Mouse (Mus musculus) spleen, postnatal 36 days (tissue): ENCODE results near the gene Tgds.
A peak's percentile ranks its signal among the peaks of the same experiment; 100 is the strongest.
"Not testable (repeated sequence)": the region's sequence is repeated elsewhere in the genome, so short reads cannot be mapped to it uniquely, and the experiment has no call there.

Experiments used
- DNase-seq, 2 experiments: peaks; one replicate each; pipeline ENCODE4 v3.0.0; 2022; ENCODE audit warnings: low spot score in 2 of 2, mixed read lengths in 1 of 2

The Tgds gene

DNA sequence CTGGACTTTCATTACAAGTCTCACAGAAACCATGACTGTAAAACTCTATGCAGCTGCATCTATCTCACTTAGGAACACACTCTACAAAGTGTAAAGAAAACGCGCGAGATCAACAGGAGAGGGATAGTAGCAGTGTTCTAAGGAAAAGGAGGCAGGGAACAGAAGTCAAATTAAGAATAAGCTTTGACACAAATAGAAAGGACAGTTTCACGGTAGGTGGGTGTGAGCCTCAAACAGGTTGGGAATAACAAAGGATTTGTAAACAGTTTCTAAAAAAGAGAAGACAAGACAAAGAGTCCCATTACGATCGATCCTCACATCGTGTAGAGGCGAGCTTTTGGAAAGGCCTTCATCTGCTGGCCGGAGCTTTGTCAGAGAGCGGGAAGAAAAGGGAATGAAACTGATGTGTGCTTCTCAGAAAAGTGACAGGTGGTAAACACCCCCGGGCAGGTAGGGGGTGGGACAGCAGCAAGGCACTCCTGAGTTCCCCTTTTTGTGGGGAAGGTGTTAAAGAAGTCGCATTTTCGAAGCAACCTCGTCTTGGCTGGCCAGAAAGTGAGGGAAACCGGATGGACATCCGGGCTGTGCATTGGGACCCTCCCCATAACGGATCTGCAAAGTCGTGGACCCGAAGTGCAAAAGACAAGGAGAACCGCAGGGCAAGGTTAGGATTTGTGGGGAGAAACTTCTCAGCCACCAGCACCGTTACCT lies 469 bp downstream of the Tgds start:
- peak in 1 of 2 experiments; percentile 32 for DNase-seq

DNA sequence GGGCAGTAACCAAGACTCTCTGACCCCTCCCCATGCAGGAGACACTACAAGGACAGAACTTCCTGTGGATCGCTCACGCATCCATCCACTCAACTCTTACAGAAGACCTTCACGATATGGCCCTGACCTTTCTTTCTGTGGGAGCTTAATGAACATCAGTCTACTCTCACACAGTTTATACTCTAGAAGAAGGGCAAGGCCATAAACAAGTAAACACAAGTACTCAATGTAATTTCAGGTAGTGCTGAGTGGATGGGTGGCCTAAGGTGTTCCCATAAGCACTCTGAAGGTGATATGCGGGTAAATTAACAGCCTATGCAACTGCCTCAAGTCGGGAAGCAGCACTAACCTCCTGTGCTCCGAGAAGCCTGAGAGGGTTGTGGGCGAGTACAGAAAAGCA lies 1.1 kb downstream of the Tgds start:
- DNase-seq: no peak

DNA sequence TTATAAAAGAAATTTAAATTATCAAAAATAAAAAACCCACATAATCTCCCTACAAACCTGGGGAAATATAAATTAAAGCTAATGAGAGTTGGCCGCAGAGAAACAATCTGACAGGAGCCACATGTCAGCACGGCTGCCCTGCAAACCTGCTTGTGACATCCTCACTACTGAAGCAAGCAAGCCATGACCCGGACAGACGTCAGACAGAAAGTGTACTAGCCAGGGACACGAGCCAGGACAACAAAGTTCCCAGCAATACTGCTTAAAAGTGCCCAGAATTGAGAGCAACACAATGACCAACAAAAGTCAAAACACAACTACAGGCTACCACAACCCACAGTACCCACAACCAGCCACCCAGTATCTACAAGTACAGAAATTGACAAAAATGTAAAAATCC lies 6.3 kb downstream of the Tgds start:
- DNase-seq: no peak

DNA sequence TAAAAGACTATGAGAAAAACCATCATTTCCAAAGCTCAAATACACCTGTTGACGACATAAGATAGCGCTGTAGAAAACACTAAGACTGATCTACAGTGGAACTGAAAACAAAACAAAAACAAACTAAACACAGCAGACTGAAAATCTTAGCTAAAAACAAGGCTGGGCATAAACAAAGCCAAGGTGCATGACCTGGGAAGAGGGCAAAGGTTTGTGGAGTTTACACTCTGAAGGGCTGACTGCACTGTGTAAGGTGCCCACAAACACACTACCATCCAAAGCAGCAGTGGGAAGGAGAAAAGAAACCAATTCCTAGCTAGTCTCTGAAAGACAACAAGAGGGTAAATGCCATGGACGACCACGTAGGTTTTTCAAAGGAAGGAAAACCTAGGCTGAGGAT lies 7.8 kb downstream of the Tgds start:
- no peak for DNase-seq

DNA sequence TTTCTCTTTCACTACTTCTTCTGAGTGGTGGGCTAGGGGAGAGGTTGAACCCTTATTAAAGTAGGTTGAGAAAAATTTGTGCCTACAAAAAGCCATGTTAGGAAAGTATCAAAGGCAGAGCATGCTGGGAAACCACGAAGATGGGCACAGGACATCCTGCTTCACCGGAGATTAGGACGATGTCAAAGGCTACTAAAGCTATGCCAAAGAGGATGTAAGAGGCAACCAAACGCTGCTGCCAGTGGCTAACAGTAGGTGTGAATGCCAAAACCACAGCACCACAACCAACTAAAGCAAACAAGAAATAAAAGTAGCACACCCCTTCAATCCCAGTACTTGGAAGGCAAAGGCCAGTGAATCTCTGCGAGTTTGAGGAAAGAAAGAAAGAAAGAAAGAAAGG lies 8.4 kb downstream of the Tgds start:
- no peak for DNase-seq

DNA sequence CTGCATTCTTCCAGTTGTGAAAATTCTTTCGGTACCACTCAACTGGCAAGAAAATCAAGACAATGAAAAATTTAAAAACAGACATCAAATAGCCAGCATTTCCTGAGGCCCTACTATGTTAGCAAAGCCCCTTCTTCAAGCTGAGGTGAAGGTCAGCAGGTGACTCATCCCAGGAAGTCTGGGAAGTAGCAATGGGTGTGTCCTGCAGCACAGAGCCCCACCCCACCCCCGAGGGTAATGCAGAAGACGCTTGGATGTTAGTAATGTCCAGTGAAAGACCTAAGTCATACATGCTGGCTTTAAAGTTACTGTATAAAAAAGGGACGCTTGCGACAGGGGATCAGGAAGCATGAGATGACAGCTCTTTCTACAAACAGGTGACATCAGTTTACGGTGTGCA lies 19.4 kb downstream of the Tgds start:
- no peak for DNase-seq

DNA sequence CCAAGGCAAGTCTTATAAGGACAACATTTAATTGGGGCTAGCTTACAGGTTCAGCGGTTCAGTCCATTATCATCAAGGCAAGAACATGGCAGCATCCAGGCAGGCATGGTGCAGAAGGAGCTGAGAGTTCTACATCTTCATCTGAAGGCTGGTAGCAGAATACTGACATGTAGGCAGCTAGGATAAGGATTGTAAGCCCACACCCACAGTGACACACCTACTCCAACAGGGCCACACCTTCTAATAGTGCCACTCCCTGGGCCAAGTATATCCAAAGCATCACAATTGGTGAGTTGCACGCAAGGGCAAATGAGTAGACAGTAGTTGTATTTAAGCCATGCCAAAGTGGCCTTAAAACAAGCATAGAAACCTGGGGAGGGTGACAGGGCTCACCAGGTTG lies 25.1 kb downstream of the Tgds start:
- DNase-seq: not testable (repeated sequence)

DNA sequence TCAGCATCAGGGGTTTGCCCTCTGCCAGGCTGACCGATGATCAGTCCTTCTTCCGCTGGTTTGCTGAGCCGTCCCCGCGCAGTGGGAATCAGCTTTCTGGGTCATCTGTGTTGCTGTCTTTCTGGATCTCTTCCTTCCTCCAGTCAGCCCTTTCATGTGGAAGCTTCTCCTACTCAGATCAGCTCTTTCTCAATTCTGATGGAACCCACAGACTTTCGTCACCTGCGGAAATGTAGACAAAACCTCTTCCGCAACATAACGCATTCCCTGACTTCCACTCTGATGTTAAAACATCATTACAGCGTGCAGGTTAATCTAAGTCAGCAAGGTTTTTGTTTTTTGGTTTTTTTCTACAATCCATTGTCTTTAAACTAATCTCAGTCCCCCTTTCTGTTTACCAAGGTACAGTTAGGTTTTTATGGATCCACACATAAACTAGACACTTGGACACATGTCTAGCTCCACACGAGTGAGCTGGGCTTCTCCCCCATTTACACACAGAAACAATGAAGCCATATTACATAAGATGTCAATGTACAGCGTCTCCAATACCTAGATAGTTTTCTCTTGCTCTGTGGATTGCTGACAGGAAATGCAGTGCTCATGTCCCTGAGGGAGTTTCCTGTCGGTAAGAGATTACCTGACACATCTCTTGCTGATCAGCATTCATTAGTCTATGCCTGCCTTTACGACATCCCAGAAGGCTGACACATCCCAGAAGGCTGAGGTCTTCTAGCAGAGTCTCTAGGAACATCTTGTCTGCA lies 31.1 kb downstream of the Tgds start:
- peak in 1 of 2 experiments; percentile 6 for DNase-seq

DNA sequence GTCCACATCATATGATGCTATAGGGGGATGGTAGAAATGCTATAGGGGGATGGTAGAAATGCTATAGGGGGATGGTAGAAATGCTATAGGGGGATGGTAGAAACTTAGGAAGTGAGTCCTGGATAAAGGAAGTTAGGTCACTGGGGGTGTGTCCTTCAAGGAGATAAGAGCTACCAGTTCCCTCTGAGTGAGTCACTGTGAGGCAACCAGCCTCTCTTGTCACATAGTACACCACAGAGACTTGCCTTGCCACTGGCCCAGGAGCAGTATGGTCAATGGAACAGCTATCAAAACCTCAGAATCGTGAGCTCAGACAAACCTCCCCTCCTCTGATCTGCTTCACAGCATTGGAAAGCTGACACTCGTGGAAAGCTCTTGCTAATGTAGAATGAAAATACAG lies 34.3 kb downstream of the Tgds start:
- no peak for DNase-seq

DNA sequence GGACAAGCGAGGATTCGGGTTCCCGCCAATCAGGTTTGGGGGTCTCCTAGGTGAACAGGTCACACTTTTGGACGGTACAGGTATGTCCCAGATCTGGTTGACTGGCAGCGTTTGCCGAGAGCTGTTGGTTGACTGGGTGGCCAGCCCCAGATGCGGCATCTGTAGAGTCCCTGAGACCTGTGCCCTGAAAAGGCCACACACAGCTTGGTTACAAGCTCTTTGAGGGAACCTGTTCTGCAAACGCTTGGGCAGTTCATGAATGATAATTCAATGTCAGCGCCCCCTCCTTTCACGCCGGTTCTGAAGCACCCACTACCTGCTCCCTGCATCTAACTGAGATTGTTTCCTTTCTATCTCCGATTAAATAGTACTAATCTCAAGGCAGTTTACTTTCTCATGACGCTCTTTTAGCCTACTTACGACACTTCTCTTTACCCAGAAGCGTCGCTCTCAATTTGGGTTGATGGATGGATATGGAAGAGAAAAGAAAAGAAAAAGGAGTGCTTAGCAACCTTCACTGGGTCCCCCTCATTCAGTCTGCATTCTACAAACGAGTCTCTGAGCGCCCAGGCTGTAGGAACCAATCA lies 42.7 kb downstream of the Tgds start:
- peak in 1 of 2 experiments; percentile 11 for DNase-seq

DNA sequence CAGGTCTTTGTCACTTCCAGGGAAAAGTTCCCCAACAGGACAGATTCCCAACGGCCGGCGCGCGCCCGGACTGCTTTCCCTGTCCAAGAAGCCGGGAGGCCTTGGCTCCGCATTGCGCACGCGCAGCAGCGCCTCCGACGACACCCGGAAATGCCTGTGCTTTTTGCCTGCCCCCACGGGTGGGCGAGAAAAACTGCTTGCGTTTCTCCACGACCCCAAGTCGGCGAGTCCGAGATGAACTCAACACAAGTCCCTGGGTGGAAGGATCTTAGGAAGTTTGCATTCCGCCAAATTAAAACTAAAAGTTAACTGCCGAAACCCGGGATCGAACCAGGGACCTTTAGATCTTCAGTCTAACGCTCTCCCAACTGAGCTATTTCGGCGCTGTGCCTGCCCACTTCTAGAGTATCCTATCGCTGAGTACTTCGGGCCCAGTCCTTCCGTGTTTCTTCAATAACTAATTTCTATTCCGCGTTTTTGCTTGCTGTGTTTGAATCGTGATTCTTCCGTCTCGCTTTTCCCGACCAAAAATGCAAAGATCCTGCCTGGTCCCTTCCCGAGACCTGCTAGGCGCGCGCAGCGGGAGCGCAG lies 43.2 kb downstream of the Tgds start:
- peak; percentile 81 to 86 for DNase-seq

DNA sequence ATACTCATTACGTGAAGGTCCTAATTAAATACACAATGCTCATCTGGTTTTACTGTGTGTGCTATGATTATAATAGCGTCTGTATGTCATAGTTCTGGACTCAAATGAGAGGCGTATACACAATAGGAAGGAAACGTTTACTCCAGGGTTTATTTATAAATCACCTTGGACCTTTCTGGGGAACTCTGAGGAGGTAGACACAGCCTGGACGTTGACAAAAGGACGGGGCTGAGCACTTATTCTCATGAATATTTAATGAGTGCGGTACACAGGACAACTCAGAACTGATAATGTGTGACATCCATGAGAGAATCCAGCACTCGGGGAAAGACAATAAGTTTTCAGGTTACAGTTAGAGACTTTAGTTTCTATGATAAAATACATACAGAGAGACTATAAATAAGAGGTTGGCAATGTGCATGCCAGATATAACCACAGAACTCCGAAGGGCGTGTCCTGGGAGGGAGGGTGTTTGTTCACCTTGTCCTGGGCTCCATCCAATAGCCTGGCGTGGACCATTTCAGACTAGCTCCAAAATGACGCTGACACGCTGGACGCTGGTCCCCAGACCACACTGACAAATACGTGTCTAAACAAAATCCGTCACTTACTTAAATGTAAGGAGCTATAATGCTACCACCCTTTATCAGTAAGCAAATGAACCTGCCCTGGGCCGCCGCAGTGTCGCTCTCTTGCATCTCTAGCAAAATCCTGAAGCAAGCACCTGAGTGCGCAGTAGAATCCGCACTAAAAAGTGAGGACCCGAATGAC lies 43.9 kb downstream of the Tgds start:
- no peak for DNase-seq

DNA sequence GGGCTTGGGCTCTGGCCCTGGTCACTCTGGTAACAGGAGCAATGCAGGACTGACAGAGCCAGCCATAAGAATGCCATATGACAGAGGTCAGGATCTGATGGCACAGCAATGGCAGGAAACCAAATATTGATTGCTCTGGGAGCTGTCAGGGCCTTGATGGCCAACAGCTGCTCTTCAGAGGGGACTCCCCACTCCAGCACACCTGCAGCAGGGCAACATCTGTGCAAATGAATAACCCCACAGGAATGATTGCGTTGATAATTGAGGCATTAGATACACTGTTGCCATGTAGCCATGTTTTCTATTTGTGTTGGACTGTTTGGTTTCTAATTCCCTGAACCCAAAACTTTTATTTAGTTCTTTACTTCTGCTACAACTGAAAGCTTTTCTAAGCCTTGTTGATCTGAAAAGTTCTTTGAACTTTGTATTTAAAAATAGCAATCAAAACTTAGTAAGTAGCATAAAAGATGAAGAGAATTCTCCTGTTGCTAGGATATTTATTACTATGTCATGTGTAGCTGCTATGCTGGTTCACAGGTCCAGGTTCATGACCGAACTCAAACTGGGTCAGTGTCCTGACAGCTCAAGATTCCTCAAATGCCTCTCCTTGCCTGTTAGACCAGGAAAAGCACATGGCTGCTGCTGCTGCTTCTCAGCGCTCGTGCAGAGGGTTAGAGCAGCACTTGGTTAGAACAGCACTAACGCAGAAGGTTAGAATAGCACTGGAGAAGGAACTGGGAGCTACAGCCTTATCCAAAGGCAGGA lies 46.1 kb downstream of the Tgds start:
- DNase-seq: no peak

DNA sequence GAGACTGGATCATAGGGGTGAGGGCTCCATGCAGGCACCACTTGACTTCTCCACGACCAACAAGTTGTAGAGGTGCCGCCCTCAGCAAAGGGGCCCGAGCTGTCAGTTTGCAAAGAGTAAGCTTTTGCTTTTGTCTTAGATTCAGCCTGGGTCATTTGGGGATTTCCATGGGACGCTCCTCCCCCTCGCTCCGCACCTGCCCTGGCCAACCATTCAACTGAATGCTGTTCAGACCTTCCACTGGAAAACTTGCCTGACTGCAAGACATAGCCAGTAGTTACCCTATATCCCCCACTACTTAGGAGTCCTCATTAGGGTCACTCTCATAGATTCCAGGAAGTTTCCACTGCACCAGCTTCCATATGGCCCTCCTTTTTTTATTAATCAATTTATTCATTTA lies 48.7 kb downstream of the Tgds start:
- DNase-seq: no peak

DNA sequence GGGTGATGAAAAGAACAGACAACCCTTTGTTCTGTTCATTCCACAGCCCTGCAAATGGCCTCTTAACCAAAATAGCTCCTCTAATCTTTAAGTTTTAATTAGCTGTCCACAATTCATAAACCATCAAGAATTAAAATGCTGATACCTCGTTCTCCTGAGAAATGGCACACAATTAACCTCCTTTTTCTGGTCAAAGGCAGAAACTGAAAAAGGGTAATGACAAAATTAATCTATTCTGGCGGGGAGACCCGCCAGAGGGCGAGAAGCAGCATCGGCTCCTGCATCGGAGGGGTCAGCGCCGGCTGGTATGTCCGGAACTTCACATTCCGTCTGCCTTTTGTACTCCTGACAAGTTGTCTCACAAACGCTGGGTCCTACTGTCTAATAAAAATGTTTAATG lies 51.9 kb downstream of the Tgds start:
- DNase-seq: no peak

DNA sequence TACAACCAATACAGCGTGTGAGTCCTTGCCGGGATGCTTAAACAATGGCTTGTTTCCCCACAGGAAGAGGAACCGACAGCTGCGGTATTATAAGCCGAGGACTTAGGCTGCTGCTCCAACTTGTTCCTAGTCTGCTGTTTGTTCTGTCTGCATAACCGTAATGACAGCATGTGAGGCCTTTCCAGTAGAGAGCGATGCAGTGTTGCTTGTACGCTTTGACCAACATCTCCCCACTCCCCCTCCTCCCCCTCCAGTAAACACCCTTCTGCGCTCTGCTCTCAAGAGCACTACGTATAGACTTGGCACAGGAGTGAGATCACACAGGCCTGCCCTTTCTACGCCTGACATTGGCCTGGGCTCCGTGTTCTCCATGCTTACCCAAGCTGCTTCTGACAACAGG lies 62.5 kb downstream of the Tgds start:
- DNase-seq: no peak

DNA sequence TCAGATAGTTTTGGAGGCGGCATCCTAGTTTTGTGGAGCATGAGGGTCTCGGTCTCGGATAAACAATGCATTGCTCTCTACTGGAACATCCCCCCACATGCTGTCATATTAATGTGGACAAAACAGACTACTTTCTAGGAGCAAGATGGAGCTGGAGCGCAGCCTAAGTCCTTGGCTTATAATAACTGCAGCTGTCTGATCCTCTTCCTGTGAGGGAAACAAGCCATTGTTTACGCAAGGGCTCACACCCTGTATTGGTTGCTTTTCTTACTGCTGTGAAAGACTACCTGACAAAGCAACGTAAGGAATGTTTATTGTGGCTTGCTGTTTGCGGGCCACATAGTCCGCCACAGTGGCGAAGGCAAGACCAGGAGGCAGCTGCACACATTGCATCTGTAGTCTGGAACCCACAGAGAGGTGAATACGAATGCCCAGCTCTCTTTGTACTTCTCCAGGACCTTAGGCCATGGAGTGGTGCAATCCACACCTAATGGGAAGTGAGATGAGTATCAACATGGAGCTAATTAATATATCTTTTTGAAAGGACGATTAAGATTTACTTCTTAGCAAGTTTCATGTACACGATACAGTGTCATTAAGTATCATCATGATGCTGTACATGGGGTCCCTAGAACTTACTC lies 63.0 kb downstream of the Tgds start:
- no peak for DNase-seq
